Mouse (Mus musculus) heart, postnatal 4 days (tissue): ENCODE data around the gene Nde1. TPM values are rescaled to one million over a fixed set of nuclear protein-coding genes. Genes with fewer than 3 reads are reported as not detected.
A peak's percentile ranks its signal among the peaks of the same experiment; 100 is the strongest.
"Not testable (repeated sequence)": the region's sequence is repeated elsewhere in the genome, so short reads cannot be mapped to it uniquely, and the experiment has no call there.

Experiments
- DNase-seq: peaks from one replicate; pipeline ENCODE4 v3.0.0; 2021
- total RNA-seq, 2 experiments: library from RNA; stranded (reverse); gene quantifications; 2 replicates each; pipeline ENCODE4 v1.2.3; 2021

Gene Nde1
- 10 to 100 TPM; 48.7 to 52.7 TPM for total RNA-seq

- DNase-seq, result peak; percentile 94
These were observed at the start of gene Nde1, which contains the start of gene Marf1 for GRCm38 (mm10) chr16:14162988-14163416. Nde1 (plus strand) TSS chr16:14163275. Marf1 (minus strand) TSS chr16:14163351.

- no peak for DNase-seq
These were observed 45.8 kb upstream of the Nde1 start for GRCm38 (mm10) chr16:14117299-14117698.

- no peak for DNase-seq
These were observed 42.1 kb upstream of the Nde1 start for GRCm38 (mm10) chr16:14120941-14121340.

GRCm38 (mm10) chr16:14121563-14121962 lies 41.5 kb upstream of the Nde1 start:
- DNase-seq, result no peak

GRCm38 (mm10) chr16:14122586-14122985 lies 40.5 kb upstream of the Nde1 start:
- DNase-seq, result no peak

- DNase-seq, result no peak
These were observed 39.2 kb upstream of the Nde1 start for GRCm38 (mm10) chr16:14123901-14124300.

GRCm38 (mm10) chr16:14124709-14125108 lies 38.4 kb upstream of the Nde1 start:
- no peak for DNase-seq

GRCm38 (mm10) chr16:14125253-14125652 lies 37.8 kb upstream of the Nde1 start:
- no peak for DNase-seq

GRCm38 (mm10) chr16:14128977-14129376 lies 34.1 kb upstream of the Nde1 start:
- no peak for DNase-seq

GRCm38 (mm10) chr16:14130796-14131195 lies 32.3 kb upstream of the Nde1 start:
- no peak for DNase-seq

- no peak for DNase-seq
These were observed 31.7 kb upstream of the Nde1 start for GRCm38 (mm10) chr16:14131376-14131775.

GRCm38 (mm10) chr16:14131838-14132237 lies 31.2 kb upstream of the Nde1 start:
- no peak for DNase-seq

GRCm38 (mm10) chr16:14135014-14135413 lies 28.1 kb upstream of the Nde1 start:
- no peak for DNase-seq

GRCm38 (mm10) chr16:14137976-14138561 lies 25.0 kb upstream of the Nde1 start:
- DNase-seq, result no peak

GRCm38 (mm10) chr16:14139106-14139505 lies 24.0 kb upstream of the Nde1 start:
- no peak for DNase-seq

GRCm38 (mm10) chr16:14143298-14143697 lies 19.8 kb upstream of the Nde1 start:
- no peak for DNase-seq

GRCm38 (mm10) chr16:14147712-14148111 lies 15.4 kb upstream of the Nde1 start:
- no peak for DNase-seq

GRCm38 (mm10) chr16:14151718-14152117 lies 11.4 kb upstream of the Nde1 start:
- DNase-seq, result no peak

- DNase-seq, result not testable (repeated sequence)
These were observed 7.4 kb upstream of the Nde1 start for GRCm38 (mm10) chr16:14155638-14156037.

- DNase-seq, result no peak
These were observed 6.8 kb upstream of the Nde1 start for GRCm38 (mm10) chr16:14156312-14156711.

- DNase-seq, result no peak
These were observed 4.5 kb upstream of the Nde1 start for GRCm38 (mm10) chr16:14158536-14158935.

- peak; percentile 100 for DNase-seq
These were observed 3.9 kb upstream of the Nde1 start for GRCm38 (mm10) chr16:14158936-14159745.

GRCm38 (mm10) chr16:14159746-14160131 lies 3.3 kb upstream of the Nde1 start:
- peak; percentile 83 for DNase-seq

GRCm38 (mm10) chr16:14160941-14161340 lies 2.1 kb upstream of the Nde1 start:
- DNase-seq, result no peak
